Mouse (Mus musculus): ENCODE data around the gene Rela.

Gene Rela

GRCm38 (mm10) chr19:5636036-5636570, 1.2 kb upstream of the Rela start:
- DNase-seq (ENCODE audit: low spot score): no peak

GRCm38 (mm10) chr19:5636571-5637041, 677 bp upstream of the Rela start:
- no peak for DNase-seq (ENCODE audit: low spot score)

- no peak for DNase-seq (ENCODE audit: low spot score)
Measured at GRCm38 (mm10) chr19:5638416-5639005, 1.2 kb downstream of the Rela start.

- DNase-seq (ENCODE audit: low spot score): no peak
Measured at GRCm38 (mm10) chr19:5640339-5640738, 3.1 kb downstream of the Rela start.

GRCm38 (mm10) chr19:5641021-5641420, 3.7 kb downstream of the Rela start:
- DNase-seq (ENCODE audit: low spot score): no peak

- DNase-seq (ENCODE audit: low spot score): no peak
Measured at GRCm38 (mm10) chr19:5641641-5642040, 4.4 kb downstream of the Rela start.

- no peak for DNase-seq (ENCODE audit: low spot score)
Measured at GRCm38 (mm10) chr19:5645280-5645679, 8.0 kb downstream of the Rela start.

- DNase-seq (ENCODE audit: low spot score): no peak
Measured at GRCm38 (mm10) chr19:5646731-5647330, 9.5 kb downstream of the Rela start.

- no peak for DNase-seq (ENCODE audit: low spot score)
Measured at GRCm38 (mm10) chr19:5647791-5648190, 10.5 kb downstream of the Rela start.

GRCm38 (mm10) chr19:5648401-5649297, 11.4 kb downstream of the Rela start:
- DNase-seq (ENCODE audit: low spot score): peak; percentile 78

- DNase-seq (ENCODE audit: low spot score): no peak
Measured at GRCm38 (mm10) chr19:5649298-5649741, 12.0 kb downstream of the Rela start.

- DNase-seq (ENCODE audit: low spot score): no peak
Measured at GRCm38 (mm10) chr19:5651502-5652274, 14.4 kb downstream of the Rela start.

GRCm38 (mm10) chr19:5652570-5652969, 15.3 kb downstream of the Rela start:
- DNase-seq (ENCODE audit: low spot score): no peak

- DNase-seq (ENCODE audit: low spot score): peak; percentile 20
Measured at GRCm38 (mm10) chr19:5653969-5654719, 16.9 kb downstream of the Rela start.

GRCm38 (mm10) chr19:5654720-5655298, 17.5 kb downstream of the Rela start:
- no peak for DNase-seq (ENCODE audit: low spot score)

- DNase-seq (ENCODE audit: low spot score): peak; percentile 7
Measured at GRCm38 (mm10) chr19:5660942-5661751, 23.9 kb downstream of the Rela start.

GRCm38 (mm10) chr19:5662310-5662709, 25.0 kb downstream of the Rela start:
- peak; percentile 4 for DNase-seq (ENCODE audit: low spot score)

GRCm38 (mm10) chr19:5662981-5663913, 26.0 kb downstream of the Rela start, which contains the start of gene Sipa1:
Gene Sipa1 (minus strand): TSS chr19:5663707.
- peak; percentile 87 for DNase-seq (ENCODE audit: low spot score)
